Mouse (Mus musculus): ENCODE measurements around the gene 1810049J17Rik. TPM values are rescaled to one million over a fixed set of nuclear protein-coding genes. Genes with fewer than 3 reads are reported as not detected.
"Not testable (repeated sequence)": the region's sequence is repeated elsewhere in the genome, so short reads cannot be mapped to it uniquely, and the experiment has no call there.

1810049J17Rik gene
- total RNA-seq (2017), result 1.1 TPM in 1 of 2 replicates, not detected in the other

DNA sequence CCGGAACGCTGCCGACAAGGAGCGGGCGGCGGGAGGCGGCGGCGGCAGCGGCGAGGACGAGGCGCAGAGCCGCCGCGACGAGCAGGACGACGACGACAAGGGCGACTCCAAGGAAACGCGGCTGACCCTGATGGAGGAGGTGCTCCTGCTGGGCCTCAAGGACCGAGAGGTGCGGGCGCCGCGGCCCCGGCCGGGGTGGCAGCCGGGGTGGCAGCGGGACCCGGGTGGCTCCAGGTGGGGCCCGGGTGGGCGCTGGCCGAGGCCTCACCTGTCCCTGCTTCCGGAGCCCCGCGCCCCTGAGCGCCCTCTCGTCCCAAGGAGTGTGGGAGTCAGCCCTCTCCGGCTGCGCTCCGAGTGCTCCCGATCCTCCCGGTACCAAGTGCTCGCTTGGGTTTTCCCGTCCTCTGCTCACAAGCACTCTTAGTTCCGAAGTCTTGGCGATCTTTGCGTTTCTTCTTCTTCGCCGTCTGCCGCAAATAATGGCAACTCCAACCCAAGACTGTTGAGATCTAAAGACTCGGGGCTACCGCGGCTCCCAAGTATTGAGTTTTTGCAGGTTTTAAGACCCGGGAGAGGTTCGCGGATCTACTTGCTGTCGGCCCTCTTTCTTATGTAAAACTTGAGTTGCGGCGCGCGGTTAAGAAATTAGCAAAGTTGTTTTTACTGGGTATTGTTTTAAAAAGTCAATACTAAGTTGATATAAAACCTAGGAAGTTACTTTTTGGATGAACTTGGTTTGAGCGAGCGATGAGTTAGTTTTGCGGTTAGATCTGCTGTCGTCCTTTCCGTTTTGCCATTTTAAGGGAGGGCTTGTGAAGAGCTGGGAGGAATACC is at the start of gene 1810049J17Rik:
TSS of gene 1810049J17Rik (minus strand) at position 112 of the 834 bp plus-strand sequence.
- ATAC-seq (replicated peaks; ENCODE audit: low read depth, poor library complexity, severe bottlenecking), result peak; percentile 38

GRCm38 (mm10) chr15:12371183-12371582 is 49.5 kb upstream of the 1810049J17Rik start:
- peak; percentile 64 for ATAC-seq (replicated peaks; ENCODE audit: low read depth, poor library complexity, severe bottlenecking)

- ATAC-seq (replicated peaks; ENCODE audit: low read depth, poor library complexity, severe bottlenecking), result no peak
Observed at GRCm38 (mm10) chr15:12370096-12370495, 48.4 kb upstream of the 1810049J17Rik start.

GRCm38 (mm10) chr15:12368850-12369249 is 47.2 kb upstream of the 1810049J17Rik start:
- no peak for ATAC-seq (replicated peaks; ENCODE audit: low read depth, poor library complexity, severe bottlenecking)

DNA sequence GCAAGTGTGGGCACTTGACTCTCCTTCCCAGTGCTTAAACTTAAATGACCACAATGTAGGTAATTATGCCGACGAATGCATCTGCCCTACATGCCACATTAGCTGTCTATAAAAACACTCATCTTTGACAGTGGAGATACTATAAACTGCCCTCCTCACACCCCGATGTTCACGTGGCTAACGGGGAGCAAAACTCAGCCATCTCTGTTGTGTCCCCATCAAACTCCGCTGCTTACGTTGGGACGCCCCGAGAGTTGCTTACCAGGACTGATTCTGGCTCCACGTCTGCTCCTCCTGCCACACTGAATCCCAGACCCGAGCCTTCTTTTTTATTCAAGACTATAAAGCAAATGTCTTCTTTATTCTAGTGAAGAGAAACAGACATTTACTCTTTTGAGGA is 46.7 kb upstream of the 1810049J17Rik start:
- ATAC-seq (replicated peaks; ENCODE audit: low read depth, poor library complexity, severe bottlenecking), result no peak

GRCm38 (mm10) chr15:12367306-12368080 is 45.8 kb upstream of the 1810049J17Rik start:
- peak; percentile 54 for ATAC-seq (replicated peaks; ENCODE audit: low read depth, poor library complexity, severe bottlenecking)

GRCm38 (mm10) chr15:12366580-12367305 is 45.0 kb upstream of the 1810049J17Rik start:
- not testable (repeated sequence) for ATAC-seq (replicated peaks; ENCODE audit: low read depth, poor library complexity, severe bottlenecking)

DNA sequence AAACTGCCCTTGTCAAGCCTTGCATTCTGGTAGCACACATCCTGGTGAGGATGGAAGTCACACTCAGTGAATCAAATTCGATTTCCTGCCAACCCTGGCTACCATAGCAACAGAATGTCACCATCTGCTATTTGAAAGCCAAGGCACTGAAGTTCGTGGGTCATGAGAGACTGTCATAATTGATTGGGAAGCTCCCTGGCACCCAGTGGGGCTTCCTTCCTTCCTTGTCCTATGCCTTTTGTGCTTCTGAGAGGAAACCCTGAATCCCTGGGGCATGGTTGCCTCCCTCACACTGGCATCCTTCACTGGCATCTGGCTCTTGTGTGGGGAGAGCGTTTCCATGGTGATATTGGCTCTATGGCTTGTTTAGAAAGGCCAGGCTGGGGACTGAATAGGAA is 44.4 kb upstream of the 1810049J17Rik start:
- no peak for ATAC-seq (replicated peaks; ENCODE audit: low read depth, poor library complexity, severe bottlenecking)

- ATAC-seq (replicated peaks; ENCODE audit: low read depth, poor library complexity, severe bottlenecking), result no peak
Observed at GRCm38 (mm10) chr15:12365416-12366071, 43.8 kb upstream of the 1810049J17Rik start.

DNA sequence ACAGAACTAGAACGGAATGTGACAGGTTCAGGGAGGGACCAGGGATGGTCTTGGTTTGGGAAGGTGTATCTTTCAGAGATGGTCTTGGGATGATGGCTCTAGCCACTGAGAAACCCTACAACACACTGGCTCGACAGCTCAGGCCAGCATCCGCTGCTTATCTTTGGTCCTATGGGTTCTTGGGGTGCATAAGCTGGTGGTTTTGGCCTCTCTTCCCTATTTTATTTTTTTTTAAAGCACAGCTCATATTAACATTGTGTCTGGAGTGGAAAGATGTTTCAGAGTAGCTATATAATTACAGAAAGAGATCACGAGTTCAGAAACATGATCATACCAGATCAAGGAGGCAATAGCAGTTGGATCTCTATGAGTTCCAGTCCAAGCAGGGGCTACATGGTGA is 42.4 kb upstream of the 1810049J17Rik start:
- no peak for ATAC-seq (replicated peaks; ENCODE audit: low read depth, poor library complexity, severe bottlenecking)

DNA sequence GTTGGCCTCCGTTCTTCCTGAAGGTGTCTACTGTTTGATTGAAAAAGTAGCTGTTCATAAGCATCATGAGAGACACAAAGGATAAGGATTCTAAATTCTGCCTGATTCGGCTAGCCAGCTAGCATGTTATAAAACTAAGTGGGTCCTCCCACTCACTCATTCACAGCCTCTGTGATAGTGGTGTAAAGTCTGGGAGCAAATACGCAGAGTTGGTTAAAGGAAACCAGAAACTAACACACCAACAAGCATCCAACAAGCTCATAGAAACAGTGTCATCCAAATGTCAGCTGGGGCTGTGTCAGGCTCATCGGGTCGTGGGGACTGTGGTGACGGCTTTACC is 41.0 kb upstream of the 1810049J17Rik start:
- no peak for ATAC-seq (replicated peaks; ENCODE audit: low read depth, poor library complexity, severe bottlenecking)

- ATAC-seq (replicated peaks; ENCODE audit: low read depth, poor library complexity, severe bottlenecking), result no peak
Observed at GRCm38 (mm10) chr15:12362001-12362700, 40.5 kb upstream of the 1810049J17Rik start.

GRCm38 (mm10) chr15:12360519-12361212 is 39.0 kb upstream of the 1810049J17Rik start:
- ATAC-seq (replicated peaks; ENCODE audit: low read depth, poor library complexity, severe bottlenecking), result no peak

- no peak for ATAC-seq (replicated peaks; ENCODE audit: low read depth, poor library complexity, severe bottlenecking)
Observed at GRCm38 (mm10) chr15:12358384-12358783, 36.7 kb upstream of the 1810049J17Rik start.

DNA sequence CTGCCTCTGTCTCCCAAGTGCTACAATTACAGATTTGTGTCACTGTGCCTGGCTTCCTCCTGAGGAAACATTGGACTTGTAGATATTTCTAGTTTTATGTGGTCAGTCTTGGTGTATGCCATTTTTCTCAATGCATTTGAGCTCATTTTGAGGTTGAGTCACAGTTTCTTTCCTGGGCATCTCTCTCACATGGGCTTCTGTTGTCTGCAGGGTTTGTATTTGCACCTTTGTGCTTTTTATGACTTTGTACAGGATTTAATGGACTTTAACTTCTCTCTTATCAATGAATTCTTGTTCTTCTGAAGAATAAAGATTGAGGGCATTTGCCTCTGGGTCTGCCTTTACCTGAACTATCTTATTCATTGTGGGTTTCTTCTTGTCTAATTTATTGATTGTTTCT is 35.8 kb upstream of the 1810049J17Rik start:
- no peak for ATAC-seq (replicated peaks; ENCODE audit: low read depth, poor library complexity, severe bottlenecking)

DNA sequence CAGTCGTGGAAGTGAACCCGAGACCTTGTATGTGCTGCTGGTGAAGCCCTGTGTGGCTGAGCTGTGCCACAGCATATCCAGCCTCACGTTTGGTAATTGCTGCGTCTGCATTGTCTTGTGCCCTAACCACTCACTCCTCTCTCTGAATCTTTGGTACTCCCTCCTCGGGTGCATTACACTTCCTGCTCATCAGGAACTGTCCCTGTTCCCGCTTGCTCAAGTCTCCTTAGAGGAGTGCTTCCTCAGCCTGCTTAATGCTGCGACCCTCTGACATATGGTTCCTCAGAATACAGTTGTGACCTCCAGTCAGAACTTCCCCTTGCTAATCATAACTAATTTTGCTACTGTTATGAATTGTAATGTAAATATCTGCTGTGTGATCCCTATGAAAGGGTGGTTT is 34.2 kb upstream of the 1810049J17Rik start:
- no peak for ATAC-seq (replicated peaks; ENCODE audit: low read depth, poor library complexity, severe bottlenecking)

DNA sequence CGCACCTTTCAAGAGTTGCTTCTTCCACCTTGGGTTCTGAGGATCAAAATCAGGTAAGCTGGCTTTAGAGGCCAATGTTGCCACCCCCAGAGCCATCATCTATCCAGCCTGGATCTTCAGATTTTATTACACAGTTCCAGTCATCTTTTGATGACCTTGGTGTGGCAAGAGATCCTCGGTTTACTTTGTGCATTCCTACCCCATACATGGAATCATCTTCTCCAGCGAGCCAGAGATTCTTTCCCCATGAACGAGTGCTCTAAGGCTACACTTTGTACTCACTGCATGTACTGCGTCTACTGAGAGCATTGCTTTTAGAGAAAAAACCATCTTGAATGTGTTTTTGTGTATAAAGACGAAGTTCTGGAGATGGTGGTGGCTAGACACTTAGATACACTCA is 33.6 kb upstream of the 1810049J17Rik start:
- ATAC-seq (replicated peaks; ENCODE audit: low read depth, poor library complexity, severe bottlenecking), result no peak

- ATAC-seq (replicated peaks; ENCODE audit: low read depth, poor library complexity, severe bottlenecking), result 0 out of 2 replicates have a peak, but pooled peaks have one; percentile 33
Observed at GRCm38 (mm10) chr15:12354281-12354810, 32.6 kb upstream of the 1810049J17Rik start.

- no peak for ATAC-seq (replicated peaks; ENCODE audit: low read depth, poor library complexity, severe bottlenecking)
Observed at GRCm38 (mm10) chr15:12351470-12351869, 29.8 kb upstream of the 1810049J17Rik start.
